Mouse (Mus musculus) Patski (cell line): ENCODE results near the gene Hoxa1. TPM values are rescaled to one million over a fixed set of nuclear protein-coding genes. Genes with fewer than 3 reads are reported as not detected.

ENCODE experiments used
- ATAC-seq: fragments of 100-300 bp; one replicate; pipeline ENCODE4 v1.8.0; 2021
- CTCF ChIA-PET: fragments of 350-600 bp; sonication (Branson Sonifier 250); formaldehyde crosslinking; loops from one replicate; lab custom pipeline; 2022; ENCODE audit warnings: inconsistent platforms; lab: Charles Lee
- POLR2A ChIA-PET: fragments of 350-600 bp; sonication (Branson Sonifier 250); formaldehyde crosslinking; loops from one replicate; lab custom pipeline; 2022; ENCODE audit warnings: antibody characterized with exemption, inconsistent platforms; lab: Charles Lee
- DNase-seq: peaks from one replicate; pipeline ENCODE4 v3.0.0-alpha.2; 2011; ENCODE audit warnings: low read depth, low spot score
- H3K27me3 ChIP-seq: fragments of 371-371 bp; one replicate; pipeline ENCODE4 v1.5.1; 2021
- CTCF ChIP-seq: fragments of 100-300 bp; IDR thresholded peaks from one replicate; pipeline ENCODE4 v1.5.1; 2021
- in situ Hi-C: fragments of 300-500 bp; cut with MboI; formaldehyde crosslinking; loops from 3 replicates; pipeline ENCODE4 v1.11.1; 2018; ENCODE audit warnings: low pct_unique_long_range_greater_than_20kb, mixed read lengths
- polyA plus RNA-seq: library from polyadenylated mRNA; unstranded; gene quantifications from one replicate; pipeline ENCODE4 v1.2.3, GENCODE M21; 2021

The Hoxa1 gene
- polyA plus RNA-seq, 1 experiment from 2014 or later = 3.6 TPM

- no peaks in the 10 kb centered on the region for H3K27me3 ChIP-seq
- ChIA-PET CTCF (no interaction called here), POLR2A (interaction anchor here (0.6 kb wide), 1 partner anchor 245 kb away, joined by 3 read pairs; no protein-coding TSS in a partner anchor)
- in situ Hi-C loops = no loop called here
- no peak for TF ChIP-seq CTCF
- ATAC-seq = no peak
- DNase-seq = no peak
Measured at GRCm38 (mm10) chr6:52156551-52157200, 1.4 kb downstream of the Hoxa1 start.

GRCm38 (mm10) chr6:52155471-52155870 lies 2.6 kb downstream of the Hoxa1 start:
- in situ Hi-C loops = no loop called here
- TF ChIP-seq CTCF = no peak
- ATAC-seq (no peak), DNase-seq (no peak)
- CTCF ChIA-PET = no interaction called here
- H3K27me3 ChIP-seq = no peaks in the 10 kb centered on the region
- POLR2A ChIA-PET = no interaction called here

- ChIA-PET CTCF (no interaction called here), POLR2A (no interaction called here)
- in situ Hi-C loops = no loop called here
- TF ChIP-seq CTCF = no peak
- no peaks in the 10 kb centered on the region for H3K27me3 ChIP-seq
- DNase-seq = no peak
- no peak for ATAC-seq
Measured at GRCm38 (mm10) chr6:52154044-52154443, 4.1 kb downstream of the Hoxa1 start.

- H3K27me3 ChIP-seq = no peaks in the 10 kb centered on the region
- ChIA-PET CTCF (no interaction called here), POLR2A (no interaction called here)
- DNase-seq = no peak
- ATAC-seq = no peak
- no peak for TF ChIP-seq CTCF
- in situ Hi-C loops = no loop called here
Measured at GRCm38 (mm10) chr6:52153270-52153669, 4.8 kb downstream of the Hoxa1 start.

GRCm38 (mm10) chr6:52152226-52153193 lies 5.6 kb downstream of the Hoxa1 start:
- ATAC-seq (no peak), DNase-seq (no peak)
- POLR2A ChIA-PET = no interaction called here
- TF ChIP-seq CTCF = no peak
- in situ Hi-C loops = no loop called here
- CTCF ChIA-PET = interaction anchor here (1.6 kb wide), 1 partner anchor 33 kb away, joined by 3 read pairs; no protein-coding TSS in a partner anchor
- H3K27me3 ChIP-seq = no peaks in the 10 kb centered on the region

- ChIA-PET CTCF (interaction anchor here (1.6 kb wide), 1 partner anchor 32 kb away, joined by 3 read pairs; no protein-coding TSS in a partner anchor), POLR2A (no interaction called here)
- DNase-seq = no peak
- no peaks in the 10 kb centered on the region for H3K27me3 ChIP-seq
- no peak for TF ChIP-seq CTCF
- in situ Hi-C loops = no loop called here
- no peak for ATAC-seq
Measured at GRCm38 (mm10) chr6:52151571-52151970, 6.5 kb downstream of the Hoxa1 start.

GRCm38 (mm10) chr6:52150401-52150966 lies 7.6 kb downstream of the Hoxa1 start:
- in situ Hi-C loops = no loop called here
- H3K27me3 ChIP-seq = no peaks in the 10 kb centered on the region
- DNase-seq (no peak), ATAC-seq (no peak)
- POLR2A ChIA-PET = interaction anchor here (0.6 kb wide), 1 partner anchor 62 kb away, joined by 3 read pairs; no protein-coding TSS in a partner anchor
- CTCF ChIA-PET = no interaction called here
- TF ChIP-seq CTCF = no peak

GRCm38 (mm10) chr6:52139115-52139514 lies 19.0 kb downstream of the Hoxa1 start:
- ChIA-PET CTCF (interaction anchor here (1.2 kb wide), 1 partner anchor 37 kb away, joined by 3 read pairs; no protein-coding TSS in a partner anchor), POLR2A (no interaction called here)
- in situ Hi-C loops = no loop called here
- ATAC-seq (no peak), DNase-seq (no peak)
- no peak for TF ChIP-seq CTCF
- no peaks in the 10 kb centered on the region for H3K27me3 ChIP-seq

GRCm38 (mm10) chr6:52138576-52138975 lies 19.5 kb downstream of the Hoxa1 start:
- in situ Hi-C loops = no loop called here
- ATAC-seq (no peak), DNase-seq (no peak)
- H3K27me3 ChIP-seq = no peaks in the 10 kb centered on the region
- POLR2A ChIA-PET = interaction anchor here (0.7 kb wide), 1 partner anchor 691 kb away, joined by 3 read pairs; no protein-coding TSS in a partner anchor
- no peak for TF ChIP-seq CTCF
- CTCF ChIA-PET = interaction anchor here (1.2 kb wide), 1 partner anchor 36 kb away, joined by 3 read pairs; no protein-coding TSS in a partner anchor

GRCm38 (mm10) chr6:52137841-52138535 lies 20.1 kb downstream of the Hoxa1 start:
- ATAC-seq = no peak
- ChIA-PET CTCF (no interaction called here), POLR2A (interaction anchor here (0.7 kb wide), 1 partner anchor 691 kb away, joined by 3 read pairs; no protein-coding TSS in a partner anchor)
- no peak for DNase-seq
- TF ChIP-seq CTCF = no peak
- in situ Hi-C loops = no loop called here
- H3K27me3 ChIP-seq = no peaks in the 10 kb centered on the region
